Mouse (Mus musculus): ENCODE results near the gene Bcan.

Bcan gene

DNA sequence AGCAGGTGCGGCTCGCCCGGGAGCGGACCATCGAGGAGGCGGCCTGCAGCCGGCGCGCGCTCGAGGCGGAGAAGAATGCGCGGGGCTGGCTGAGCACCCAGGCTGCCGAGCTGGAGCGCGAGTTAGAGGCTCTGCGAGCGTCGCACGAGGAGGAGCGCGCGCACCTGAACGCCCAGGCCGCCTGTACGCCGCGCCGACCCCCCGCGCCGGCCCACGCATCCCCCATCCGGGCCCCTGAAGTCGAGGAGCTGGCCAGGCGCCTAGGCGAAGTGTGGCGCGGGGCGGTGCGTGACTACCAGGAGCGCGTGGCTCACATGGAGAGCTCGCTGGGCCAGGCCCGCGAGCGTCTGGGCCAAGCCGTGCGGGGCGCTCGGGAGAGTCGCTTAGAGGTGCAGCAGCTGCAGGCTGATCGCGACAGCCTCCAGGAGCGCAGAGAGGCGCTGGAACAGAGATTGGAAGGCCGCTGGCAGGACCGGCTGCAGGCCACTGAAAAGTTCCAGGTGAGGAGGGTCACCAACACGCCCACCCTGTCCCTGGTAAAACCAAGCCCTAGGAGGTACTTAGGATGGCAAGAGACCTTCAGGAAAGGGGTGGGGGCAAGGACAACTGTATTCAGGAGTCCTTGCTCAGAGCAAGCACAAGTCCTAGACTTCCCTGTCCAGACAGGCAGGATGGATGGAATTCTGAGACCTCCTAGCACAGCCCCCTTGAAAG is 28.4 kb downstream of the Bcan start:
- DNase-seq: no peak

DNA sequence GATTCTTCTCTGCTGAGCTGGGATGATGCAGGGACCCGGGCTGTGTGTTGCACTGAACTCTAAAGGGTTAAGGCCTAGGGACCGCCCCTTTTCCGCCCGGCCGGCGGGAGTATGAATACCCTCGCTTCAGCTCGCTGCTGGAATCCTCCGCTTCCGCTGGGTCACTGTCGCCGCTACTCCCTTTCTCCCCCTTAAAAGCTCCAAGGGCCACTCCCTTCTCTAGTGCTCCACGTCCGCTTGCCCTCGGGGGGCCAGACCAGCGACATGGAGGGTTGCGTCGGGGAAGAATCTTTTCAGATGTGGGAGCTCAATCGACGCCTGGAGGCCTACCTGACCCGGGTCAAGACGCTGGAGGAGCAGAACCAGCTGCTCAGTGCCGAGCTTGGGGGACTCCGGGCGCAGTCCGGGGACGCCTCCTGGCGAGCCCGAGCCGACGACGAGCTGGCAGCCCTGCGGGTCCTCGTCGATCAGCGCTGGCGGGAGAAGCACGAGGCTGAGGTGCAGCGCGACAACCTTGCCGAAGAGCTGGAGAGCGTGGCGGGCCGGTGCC is 29.0 kb downstream of the Bcan start, which contains the start of gene Nes:
Gene Nes, plus strand, starts transcription at position 140 of the 550 bp plus-strand sequence.
- DNase-seq: no peak

DNA sequence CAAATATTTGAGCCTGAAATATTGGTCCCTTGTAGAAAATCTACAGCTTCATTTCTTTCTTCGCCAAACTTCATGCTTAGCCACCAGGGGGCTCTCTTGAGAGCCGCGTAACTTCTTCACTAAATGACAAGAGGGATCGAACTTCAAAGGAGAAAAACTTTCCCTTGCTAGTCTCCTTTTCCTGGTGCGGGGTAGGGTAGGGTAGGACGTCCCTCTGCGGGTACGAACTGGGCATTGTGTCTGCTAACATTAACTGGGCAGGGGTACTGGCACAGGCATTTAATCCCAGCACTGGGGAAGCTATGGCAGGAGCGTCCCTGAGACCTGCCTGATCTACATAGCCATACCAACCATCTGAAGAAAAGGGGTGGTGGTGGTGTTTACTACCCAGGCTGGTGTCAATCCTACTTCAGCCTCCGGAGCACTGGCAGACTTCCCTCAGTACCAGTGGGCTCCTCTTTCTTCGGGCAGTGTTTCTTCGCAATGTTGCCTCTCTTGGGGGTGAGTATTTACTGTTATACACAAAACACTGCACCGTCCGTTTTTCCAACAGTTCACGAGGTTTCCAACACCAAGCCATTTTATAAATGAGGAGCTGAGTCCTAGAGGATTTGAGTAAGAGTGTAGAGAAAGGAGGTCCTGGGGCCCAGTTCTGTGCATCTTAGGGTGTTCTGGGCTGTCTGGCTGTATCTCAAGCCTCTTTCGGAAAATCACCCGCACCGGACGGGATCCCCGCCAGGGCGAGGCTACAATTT is 29.7 kb downstream of the Bcan start:
- DNase-seq: no peak

DNA sequence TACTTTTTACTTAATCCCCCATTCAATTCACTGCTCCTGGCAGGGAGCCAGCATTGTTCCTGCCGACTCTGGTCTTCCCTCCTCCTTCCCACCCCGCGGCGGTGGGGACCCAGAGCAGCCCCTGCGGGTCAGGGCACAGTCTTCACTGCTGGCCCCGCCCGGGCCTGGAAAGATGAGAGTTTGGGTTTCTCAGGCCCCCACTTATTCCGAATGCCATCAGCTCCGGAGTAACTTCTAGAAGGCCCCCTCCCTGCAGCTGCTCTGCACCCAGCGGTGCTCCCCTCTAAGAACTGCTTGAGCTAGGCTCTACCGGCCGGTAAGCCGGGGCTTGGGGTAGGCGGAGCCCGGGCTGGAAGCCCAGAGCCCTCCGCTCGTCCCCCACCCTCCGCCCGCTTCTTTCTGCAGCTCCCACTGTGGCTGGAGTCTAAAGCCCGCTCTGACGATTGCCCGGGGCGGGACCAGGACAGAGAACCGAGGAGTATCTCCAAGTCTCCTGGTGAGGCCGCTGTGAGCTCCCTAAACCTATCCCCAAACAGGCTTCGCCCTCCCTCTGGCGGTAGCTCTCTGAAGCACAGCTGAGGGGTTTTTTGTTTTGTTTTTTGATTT is 39.3 kb downstream of the Bcan start:
- peak; percentile 73 for DNase-seq

DNA sequence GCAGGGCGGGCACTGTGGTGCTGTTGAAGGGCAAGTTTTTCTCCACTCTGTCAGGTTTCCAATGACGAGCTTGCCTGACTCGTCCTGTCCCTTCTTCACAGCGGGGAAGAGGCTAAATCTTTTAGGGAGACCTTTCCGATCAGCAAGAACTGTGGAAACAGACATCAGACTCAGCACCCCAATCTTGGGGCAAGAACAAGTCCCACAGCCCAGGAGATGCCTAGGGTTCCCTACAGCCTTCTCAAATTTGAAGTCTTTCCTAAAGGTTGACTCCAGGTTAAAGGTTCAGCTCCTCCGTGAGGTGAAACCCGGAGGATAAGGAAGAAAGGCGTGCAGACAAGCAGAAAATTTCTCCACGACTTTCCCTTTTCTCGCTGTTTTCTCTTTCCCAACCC is 39.8 kb downstream of the Bcan start:
- DNase-seq: no peak

DNA sequence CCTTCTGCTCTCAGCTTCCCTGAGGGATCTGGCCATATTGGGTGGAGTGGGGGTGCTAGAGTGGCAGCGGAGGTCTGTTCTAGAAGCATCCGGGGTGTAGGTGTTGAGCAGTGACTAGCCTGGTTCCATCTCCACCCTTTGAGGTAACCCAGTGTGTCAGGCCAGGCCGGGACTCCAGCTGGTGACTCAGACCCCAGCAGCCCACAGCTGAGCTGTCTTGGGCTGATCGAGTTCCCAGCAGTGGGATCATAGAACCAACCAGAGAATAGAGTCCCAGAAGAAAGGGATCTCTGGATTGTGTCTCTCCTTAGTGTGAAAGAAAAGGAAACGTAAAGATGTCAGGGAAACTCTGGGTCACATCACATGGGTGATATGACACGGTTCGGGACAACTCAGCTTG is 40.7 kb downstream of the Bcan start:
- no peak for DNase-seq

DNA sequence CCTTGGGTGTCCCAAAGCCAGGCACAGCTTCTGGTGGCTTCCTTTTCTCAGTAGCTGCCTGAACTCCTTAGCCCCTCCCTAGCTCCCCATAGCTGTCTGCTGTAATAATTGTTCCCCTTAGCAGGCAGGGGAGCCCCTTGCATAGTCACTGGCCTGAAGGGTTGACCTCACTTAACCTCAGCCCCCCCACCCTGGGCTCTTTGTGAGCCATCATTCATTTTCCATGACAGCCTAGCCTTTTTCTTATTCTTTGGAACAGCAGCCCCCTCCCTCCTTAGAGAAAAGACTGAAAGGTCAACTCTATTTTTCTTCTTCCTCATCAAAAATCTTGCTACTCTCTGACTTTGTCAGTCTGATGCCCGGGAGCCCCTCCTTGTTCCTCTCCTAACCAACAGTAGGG is 41.1 kb downstream of the Bcan start:
- DNase-seq: no peak

DNA sequence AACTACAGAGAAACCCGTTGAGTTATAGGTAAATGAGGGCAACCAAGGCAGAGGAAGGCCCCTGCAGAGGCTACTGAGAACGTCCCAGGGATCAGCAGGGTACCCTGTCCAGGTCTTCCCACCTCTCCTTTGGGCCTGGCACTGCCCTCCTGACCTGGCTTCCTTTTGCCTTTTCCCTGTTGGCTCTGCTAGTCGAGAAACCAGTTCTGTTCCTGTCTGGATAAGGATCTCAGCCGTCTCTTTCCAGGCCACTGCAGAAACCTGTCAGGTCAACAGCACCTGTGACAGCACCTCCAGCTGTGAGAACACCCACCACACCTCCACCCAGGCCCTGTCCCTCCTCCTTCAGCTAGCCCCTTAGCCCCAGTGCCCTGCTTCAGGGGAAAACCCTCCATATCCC is 41.6 kb downstream of the Bcan start:
- no peak for DNase-seq

DNA sequence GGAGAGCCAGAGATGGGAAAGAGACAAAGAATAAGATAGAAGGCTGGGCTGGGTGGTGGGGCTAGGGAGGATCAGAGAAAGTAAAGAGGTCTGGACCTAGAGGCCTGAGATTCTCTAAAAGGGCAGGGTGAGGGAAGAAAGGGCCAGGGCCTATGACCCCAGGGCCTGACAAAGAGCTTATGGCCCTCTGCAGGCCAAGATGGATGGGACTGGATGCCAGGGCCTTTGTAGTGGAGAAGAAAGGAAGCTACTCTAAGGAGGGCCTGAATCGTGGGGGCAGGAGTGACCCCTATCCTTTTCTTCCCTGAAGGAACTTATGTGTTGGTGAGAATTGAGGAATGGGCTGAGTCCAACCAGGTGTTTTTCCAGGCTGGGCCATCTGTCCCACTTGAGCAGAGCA is 42.0 kb downstream of the Bcan start:
- no peak for DNase-seq

DNA sequence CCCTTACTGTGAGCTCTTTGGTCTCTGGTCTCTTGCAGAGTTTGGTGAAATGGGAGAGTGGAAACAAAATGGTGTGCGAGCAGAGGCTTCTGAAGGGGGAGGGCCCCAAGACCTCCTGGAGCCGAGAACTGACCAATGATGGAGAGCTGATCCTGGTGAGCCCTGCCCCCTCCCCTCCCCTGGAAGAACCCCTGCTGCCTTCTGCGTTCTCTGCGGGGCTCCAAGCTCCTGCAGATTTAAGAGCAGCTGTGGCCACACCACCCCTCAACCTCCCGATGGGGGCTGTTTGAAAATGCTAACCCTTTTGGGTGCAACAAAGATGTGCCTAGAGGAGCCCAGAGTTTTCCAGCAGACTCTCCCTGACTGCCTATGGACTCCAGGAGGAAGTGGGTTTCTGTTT is 47.6 kb downstream of the Bcan start:
- no peak for DNase-seq

DNA sequence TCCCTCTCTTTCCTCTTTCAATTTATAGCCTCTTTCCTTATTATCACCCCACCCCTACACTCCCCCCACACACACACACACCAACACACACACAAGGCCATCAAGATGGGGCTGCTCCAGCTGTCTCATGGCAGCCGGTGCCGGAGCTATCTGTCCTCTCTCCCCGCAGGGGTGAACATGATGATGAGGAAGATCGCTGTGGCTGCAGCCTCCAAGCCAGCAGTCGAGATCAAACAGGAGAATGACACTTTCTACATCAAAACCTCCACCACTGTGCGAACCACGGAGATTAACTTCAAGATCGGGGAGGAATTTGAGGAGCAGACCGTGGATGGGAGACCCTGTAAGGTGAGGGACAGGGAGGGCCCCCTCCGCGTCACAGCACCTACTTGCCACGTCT is 48.1 kb downstream of the Bcan start:
- no peak for DNase-seq

DNA sequence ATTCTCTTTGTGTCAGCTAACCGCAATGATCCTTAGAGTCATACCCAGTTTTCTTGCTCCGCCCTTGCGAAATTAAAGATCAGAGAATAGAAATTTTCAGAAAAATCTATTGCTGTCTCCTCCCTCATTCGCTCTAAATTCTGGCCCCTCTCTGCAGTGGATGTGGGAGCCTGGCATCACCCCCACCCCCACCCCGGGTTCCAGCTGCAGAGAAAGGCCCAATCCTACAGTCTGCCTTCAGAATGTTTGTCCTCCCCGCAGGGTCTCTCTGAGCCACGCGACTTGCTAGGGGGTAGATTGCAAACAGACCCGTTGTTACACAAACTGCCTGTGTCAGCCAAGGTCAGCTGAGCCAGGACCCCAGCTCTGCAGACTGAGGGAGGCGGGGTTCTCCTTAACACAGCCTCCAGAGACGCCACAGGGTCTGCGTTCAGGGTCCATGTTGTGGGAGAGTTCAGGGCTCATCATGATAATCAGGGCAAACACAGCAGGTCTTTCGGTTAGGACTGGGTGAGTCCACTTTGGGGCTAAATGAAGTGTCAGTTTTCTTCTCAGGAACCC is 50.0 kb downstream of the Bcan start:
- DNase-seq: no peak

DNA sequence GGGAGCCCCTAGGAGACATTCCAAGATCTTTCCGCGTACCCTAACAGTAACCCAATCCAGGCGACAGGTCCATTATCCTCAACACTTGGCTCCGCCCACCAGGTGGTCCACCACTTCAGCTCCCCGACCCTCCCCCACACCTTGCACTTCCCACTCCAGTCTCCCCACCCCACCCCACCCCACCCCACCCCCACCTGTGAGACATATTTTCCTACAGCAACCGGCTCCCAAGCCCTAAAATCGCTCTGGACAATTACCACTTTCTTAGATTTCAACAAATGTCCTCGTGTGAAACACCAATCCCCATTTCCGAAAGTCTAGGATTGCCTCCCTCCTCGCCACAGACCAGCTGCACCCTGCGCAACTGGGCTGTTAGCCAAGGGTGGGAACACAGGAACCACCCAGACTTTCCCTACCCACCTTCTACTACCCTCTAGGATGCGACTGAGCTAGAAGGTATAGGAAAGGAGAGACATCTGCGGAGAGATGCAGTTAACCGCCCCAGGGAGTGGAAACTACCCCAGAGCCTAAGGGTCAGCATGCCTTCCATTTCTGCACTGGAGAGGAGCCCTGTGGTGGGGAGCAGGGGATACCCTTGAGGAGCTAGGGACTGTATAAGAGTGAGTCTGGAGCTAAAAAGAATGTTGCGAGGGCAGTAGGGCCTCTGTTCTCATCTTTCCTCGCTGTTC is 50.6 kb downstream of the Bcan start:
- DNase-seq: no peak

DNA sequence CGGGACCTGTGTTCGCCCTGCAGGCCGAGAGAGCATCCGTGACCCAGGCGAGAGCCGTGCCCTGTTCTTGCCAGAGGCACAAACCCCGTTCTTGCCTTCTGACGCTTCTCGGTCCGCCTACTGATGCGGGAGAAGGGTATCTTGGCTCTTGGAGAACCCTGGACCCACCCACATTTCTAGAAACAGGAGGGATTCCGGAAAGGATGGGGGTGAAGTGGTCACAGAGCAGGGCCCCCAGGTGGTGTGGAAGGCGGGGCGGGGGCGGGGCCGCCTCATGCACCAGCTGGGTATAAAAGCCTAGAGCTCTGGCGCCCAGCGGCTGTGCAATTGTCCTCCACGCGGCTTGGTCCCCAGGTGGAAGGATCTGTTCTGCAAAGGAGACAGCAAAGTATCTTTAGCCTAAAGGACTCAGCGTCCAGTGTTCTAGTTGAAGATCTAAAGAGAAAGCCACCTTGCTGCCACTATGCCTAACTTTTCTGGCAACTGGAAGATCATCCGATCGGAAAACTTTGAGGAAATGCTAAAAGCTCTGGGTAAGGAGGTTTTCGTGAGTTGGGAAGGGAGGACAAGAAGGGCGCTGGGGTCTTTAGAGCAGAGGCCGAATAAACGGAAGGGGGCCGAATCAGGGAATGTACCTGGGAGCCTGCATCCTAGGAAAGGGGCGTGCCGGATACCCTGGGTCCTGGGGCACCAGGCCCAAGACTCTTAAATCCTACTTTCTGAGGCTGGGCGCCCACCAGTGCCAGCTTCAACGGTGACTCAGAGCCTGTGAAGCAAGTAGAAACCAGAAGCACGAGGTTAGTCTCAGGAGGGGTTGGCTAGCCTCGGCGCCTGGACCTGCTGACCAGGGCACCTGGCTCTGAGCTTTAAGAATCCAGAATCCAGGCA is 51.4 kb downstream of the Bcan start, which contains the start of gene Crabp2:
Gene Crabp2, plus strand, starts transcription at position 289 of the 888 bp plus-strand sequence.
- no peak for DNase-seq

DNA sequence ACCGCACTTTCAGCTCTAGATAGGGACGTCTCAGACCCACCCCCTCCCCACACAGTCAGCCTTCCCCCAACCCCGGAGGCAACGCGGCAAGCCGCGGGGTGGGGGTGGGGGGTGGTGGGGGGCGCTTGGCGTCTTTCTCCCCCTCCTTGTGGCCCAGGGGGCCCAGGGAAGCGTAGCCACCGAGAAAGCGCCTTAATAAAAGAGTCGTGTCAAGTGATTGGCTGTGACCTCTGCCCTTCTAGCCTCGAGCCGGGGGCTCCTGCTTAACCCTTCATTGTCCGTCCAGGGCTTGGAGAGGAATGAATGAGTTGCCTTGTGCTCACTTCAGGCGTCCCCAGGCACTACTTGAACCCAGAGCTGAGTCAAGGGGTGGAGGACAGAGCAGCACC is 52.2 kb downstream of the Bcan start:
- no peak for DNase-seq

DNA sequence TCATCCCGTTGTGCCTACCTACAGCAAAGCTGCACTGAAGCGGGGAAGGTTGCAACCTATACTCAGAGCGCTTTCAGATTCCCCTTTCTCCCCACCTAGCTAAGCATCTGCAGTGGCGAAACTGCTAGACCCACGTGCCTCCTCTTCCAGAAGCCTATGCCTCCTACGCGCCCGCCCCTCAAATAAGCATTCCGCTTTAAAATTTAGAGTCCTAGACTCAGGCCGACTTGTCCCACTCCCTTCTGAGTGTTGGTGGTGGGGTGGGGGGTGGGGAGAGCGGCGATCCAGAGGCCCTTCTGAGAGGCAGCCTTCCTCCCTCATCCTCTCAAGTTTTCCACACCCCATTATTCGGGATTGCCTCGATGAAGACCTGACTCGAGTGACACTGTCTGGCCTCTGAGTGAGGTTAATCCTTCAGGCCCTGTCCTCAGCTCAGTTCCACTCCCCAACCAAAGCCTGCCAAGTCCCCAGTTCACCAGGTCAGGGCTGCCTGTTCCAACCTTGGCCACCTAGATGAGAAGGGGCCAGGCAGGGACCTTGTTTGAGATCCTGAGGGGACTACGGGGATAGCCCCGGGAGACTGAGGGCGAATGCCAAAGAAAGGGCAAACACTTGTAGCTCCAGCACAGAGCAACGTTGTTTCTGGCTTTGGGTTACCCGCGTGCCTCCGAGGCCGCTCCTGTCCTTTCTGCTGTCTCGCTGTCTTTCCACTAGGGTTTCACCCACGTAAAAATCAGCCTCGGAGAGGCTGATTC is 52.8 kb downstream of the Bcan start:
- no peak for DNase-seq

DNA sequence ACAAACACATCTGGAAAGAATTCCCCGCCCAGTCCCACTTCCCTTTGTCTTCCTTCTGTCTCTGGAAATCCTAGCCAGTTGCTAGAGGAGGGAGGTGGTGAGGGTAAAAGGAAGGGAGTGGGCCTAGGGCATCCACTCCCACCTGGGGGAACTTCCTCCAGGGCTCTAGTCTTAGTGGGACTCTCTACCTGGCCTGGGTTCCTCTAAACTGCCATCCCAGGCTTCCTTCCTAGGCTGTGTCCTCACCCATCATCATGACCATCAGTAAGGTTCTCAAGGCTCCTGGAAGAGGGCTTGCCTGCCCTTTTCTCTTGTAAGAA is 53.5 kb downstream of the Bcan start:
- DNase-seq: no peak

DNA sequence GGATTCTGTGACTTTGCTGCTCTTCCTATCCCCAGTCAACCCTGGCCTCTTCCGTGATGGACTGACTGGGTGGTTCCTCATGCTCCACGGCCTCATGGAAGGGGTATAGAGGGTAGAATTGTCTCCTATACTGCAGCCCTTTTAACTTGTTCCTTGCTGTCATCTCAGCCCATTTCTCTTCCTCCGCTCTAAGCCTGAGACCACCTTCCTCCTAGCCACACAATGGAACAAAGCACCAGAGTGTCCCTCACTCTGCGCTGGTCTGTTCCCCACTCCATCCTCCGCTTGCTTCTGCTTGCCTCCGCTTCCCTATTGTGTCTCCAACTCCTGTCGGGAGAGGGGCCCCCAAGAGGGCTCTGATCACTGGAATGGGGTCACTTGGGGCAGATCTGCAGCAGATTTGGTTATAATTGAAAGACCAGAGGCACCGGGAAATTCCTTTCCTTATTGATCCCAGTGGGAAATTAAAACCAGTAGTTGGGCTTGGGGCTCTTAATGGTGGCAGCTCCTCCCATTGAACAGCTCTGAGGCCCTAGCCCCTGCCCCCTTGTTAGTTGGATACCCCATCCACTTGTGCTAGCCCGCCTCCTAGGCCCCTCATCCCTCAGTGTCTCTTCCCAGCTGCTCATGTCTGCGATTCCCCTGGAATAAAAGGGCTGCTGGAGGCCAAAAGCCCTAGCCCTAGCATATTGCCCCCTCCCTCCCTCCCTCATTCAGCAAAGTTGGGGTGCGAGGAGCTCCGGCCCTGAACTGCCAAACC is 54.1 kb downstream of the Bcan start:
- DNase-seq: no peak

DNA sequence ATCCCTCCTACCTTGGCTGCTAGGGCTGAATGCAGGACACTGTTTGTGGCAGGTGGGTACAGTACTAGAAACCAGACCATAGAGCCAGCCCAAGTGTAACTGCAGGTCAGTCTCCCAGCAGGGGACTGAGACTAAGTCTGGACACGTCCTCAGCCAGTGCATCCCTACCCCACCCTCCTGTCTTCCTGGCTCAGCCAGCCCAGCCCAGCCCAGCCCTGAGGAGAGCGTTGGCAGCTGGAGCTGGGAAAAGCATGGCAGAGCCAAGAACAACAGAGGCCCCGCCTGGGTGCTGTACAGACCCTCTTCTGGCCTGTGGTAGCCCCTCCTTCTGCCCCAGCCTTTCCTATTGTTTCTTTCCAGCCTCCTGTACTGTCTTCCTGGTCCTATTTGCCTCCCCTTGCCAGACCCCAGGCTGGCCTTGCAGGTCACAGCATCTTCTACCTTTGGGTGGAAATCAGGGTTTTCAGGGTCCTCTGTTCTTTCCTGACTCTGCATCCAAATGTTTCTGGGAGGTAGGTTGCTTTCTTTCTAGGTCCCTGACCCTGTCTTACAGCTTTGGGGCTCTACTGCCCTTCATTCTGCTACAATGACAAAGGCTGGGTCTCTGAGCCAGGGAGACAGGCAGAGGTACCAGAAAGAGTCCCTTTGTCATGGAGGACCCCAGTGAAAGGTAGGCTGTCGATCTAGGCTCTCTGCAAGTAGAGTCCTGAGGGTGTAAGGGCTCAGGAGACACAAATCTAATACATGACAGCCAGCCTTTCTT is 55.0 kb downstream of the Bcan start:
- DNase-seq: no peak

DNA sequence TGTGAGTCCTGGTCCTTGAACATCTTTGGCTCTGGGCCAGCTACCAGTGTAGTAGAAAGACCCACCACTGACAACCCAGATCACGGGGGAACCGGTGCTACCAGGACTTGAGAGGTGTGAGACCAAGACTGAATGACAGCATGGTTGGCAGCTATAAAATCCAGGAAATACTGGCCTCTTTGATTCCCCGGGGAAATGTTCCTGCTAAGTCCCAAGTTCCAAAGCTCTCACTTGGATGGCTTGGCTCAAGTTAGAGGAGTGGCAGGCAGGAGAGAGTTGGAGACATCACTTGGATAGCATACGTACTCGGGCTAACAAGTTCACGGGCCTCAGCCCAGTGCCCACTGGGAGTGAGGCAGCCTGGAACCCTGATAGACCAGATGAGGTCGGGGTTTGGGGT is 56.4 kb downstream of the Bcan start:
- DNase-seq: no peak

All from right cerebral cortex, postnatal 25 days (tissue).